Mouse (Mus musculus): ENCODE data around the gene Iglon5.

DNA sequence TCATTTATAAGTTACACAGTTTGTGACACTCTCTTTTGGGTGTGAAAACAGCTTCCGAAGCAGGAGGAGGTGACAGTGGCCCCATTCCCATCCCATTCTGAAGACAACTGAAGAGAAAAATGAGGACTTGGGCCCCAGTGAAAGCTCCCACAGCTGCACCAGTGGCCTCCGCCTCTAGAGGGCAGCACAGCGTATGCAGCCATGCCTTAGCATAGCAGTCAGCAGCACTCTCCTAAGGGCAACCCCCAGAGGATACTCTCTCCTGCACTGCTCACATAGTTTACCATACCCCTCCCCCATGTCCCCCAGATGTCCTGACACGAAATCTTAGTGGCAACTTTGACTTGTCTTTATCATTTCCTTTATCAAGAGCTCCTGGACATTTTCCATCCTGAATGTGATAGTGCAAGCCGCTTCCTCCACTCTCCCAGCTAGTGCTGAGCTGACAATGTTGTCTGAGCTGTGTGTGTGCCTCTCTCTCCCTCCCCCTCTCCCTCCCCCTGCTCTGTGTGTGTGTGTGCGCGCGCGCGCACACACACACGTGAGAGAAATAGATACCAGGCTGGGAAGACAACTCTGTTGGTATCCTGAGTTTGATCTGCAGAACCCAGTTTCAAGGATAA lies 66.8 kb downstream of the Iglon5 start:
- TF ChIP-seq CTCF (IDR thresholded peaks at IDR 0.05): peak; percentile 96
- TF ChIP-seq EP300 (IDR thresholded peaks at IDR 0.05): no peak
